Mouse (Mus musculus) left cerebral cortex, postnatal 25 days (tissue): ENCODE measurements around the gene Mtnr1b. TPM values are rescaled to one million over a fixed set of nuclear protein-coding genes. Genes with fewer than 3 reads are reported as not detected.

ENCODE experiments used
- DNase-seq, 2 experiments: peaks; one replicate each; pipeline ENCODE4 v3.0.0; 2022; ENCODE audit warnings: low spot score in 2 of 2, mixed read lengths in 1 of 2
- intact Hi-C: fragments of 180-260 bp; cut with DNase I; formaldehyde crosslinking; loops from one replicate; pipeline ENCODE4 v1.15.1; 2025
- total RNA-seq, 2 experiments: library from RNA; stranded (reverse); gene quantifications; 2 replicates each; pipeline ENCODE4 v1.2.3; 2021

The Mtnr1b gene
- total RNA-seq, 2 experiments from 2014 or later: not detected

GRCm38 (mm10) chr9:15813002-15813911 lies 61.1 kb downstream of the Mtnr1b start:
- intact Hi-C loops: no loop called here

GRCm38 (mm10) chr9:15804296-15804695 lies 70.1 kb downstream of the Mtnr1b start:
- intact Hi-C loops: no loop called here

More at GRCm38 (mm10) chr9:15813002-15813911, 61.1 kb downstream of the Mtnr1b start:
- peak; percentile 6 to 33 for DNase-seq

GRCm38 (mm10) chr9:15802413-15803027 lies 71.8 kb downstream of the Mtnr1b start:
- intact Hi-C loops: no loop called here
- no peak for DNase-seq

More at GRCm38 (mm10) chr9:15804296-15804695, 70.1 kb downstream of the Mtnr1b start:
- no peak for DNase-seq

GRCm38 (mm10) chr9:15800402-15800801 lies 74.0 kb downstream of the Mtnr1b start:
- DNase-seq: no peak
- intact Hi-C loops: no loop called here

- intact Hi-C loops: no loop called here
- DNase-seq: no peak
These were observed 79.9 kb downstream of the Mtnr1b start for GRCm38 (mm10) chr9:15794408-15794807.

- intact Hi-C loops: no loop called here
These were observed 82.3 kb downstream of the Mtnr1b start for GRCm38 (mm10) chr9:15792076-15792475.

GRCm38 (mm10) chr9:15786610-15787009 lies 87.7 kb downstream of the Mtnr1b start:
- intact Hi-C loops: no loop called here

More at GRCm38 (mm10) chr9:15792076-15792475, 82.3 kb downstream of the Mtnr1b start:
- no peak for DNase-seq

GRCm38 (mm10) chr9:15786192-15786591 lies 88.2 kb downstream of the Mtnr1b start:
- no peak for DNase-seq

More at GRCm38 (mm10) chr9:15786610-15787009, 87.7 kb downstream of the Mtnr1b start:
- no peak for DNase-seq

GRCm38 (mm10) chr9:15781936-15782335 lies 92.4 kb downstream of the Mtnr1b start:
- DNase-seq: no peak
- intact Hi-C loops: no loop called here

More at GRCm38 (mm10) chr9:15786192-15786591, 88.2 kb downstream of the Mtnr1b start:
- intact Hi-C loops: no loop called here

- peak in 1 of 2 experiments; percentile 11 for DNase-seq
- intact Hi-C loops: no loop called here
These were observed 99.4 kb downstream of the Mtnr1b start for GRCm38 (mm10) chr9:15774911-15775310.

Other genes starting within 250 kb of the Mtnr1b start
- gene Deup1, start 246.6 kb downstream of the Mtnr1b start, total RNA-seq: under 1 TPM; 0.30 to 0.34 TPM
- 10 to 100 TPM; 43.4 to 44.6 TPM for gene Slc36a4, start 164.8 kb downstream of the Mtnr1b start, total RNA-seq